Mouse (Mus musculus) c-Kit-negative CD71-positive TER-119-positive erythroid progenitor cells, embryonic 14.5 days (primary cell): ENCODE results near the gene F2.
"Not testable (repeated sequence)": the region's sequence is repeated elsewhere in the genome, so short reads cannot be mapped to it uniquely, and the experiment has no call there.

ENCODE experiments used
- DNase-seq: peaks from one replicate; pipeline ENCODE4 v3.0.0-alpha.2; 2013; ENCODE audit warnings: low read depth, low spot score

Gene F2

DNA sequence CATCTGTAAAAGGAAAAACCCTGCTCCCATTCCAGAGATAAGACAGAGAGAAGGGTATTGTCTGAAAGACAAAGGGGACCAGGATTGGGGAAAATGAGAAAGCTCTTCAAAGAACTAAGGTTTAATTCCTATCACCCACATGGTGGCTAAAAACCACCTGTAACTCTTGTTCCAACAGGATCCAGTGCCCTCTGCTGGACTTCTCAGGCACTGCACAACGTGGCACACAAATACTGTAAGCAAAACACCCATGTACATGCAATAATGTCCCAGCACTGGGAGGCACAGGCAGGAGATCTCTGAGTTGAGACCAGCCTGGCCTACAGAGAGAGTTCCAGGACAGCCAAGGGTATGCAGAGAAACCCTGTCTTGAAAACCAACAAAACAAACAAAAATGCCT, 10.5 kb upstream of the F2 start:
- peak; percentile 47 for DNase-seq

DNA sequence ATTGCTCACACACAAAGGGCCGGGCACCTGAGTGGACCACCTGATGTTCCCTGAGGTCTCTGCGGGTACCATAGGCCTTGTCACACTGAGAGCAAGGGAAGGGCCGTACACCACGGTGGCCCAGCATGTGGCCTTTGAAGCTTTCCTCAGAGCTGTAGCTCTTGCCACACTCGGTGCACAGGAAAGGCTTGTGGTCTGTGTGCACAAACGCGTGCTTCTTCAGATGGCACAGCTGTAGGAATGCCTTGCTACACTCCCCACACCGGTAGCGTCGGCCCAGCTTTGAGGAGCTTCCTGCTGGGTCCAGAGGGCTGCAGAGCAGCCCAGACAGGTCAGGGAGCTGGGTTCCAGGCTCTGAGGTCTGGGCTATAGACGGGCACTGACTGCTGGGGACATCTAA, 9.6 kb upstream of the F2 start:
- DNase-seq, result no peak

DNA sequence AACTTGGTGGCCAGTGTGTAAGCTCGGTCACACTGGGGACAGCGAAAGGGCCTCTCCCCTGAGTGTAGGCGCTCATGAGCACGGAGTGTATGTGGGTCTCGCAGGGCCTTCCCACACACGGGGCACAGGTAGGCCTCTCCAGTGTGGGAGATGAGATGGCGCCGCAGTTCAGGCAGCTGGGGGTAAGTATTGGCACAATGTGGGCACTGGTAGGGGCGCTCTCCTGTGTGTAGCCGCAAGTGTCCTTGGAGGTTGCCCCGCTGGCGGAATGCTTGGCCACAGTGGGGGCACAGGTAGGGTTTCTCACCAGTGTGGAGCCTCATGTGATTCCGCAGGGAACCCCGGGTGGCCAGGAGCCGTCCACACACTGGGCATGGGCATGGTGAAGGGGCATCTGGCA, 9.1 kb upstream of the F2 start:
- no peak for DNase-seq

DNA sequence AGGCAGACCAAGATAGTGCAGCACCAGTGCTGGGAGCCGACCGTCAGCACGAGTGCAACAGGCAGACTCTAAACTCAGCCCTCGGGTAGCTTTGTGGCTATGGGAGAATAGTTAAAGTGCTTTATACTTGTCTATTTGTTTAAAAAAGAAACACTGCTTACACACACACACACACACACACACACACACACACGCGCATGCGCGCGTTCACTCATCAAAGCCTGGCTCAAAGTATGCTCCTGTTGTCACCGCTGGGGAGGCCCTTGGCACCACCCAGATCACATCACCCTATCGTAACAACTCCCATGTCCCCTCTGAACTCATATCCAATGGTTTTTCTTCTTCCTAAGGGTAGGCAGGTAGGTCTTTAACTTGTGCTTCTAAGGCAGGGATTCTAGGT, 7.8 kb upstream of the F2 start:
- DNase-seq, result no peak

DNA sequence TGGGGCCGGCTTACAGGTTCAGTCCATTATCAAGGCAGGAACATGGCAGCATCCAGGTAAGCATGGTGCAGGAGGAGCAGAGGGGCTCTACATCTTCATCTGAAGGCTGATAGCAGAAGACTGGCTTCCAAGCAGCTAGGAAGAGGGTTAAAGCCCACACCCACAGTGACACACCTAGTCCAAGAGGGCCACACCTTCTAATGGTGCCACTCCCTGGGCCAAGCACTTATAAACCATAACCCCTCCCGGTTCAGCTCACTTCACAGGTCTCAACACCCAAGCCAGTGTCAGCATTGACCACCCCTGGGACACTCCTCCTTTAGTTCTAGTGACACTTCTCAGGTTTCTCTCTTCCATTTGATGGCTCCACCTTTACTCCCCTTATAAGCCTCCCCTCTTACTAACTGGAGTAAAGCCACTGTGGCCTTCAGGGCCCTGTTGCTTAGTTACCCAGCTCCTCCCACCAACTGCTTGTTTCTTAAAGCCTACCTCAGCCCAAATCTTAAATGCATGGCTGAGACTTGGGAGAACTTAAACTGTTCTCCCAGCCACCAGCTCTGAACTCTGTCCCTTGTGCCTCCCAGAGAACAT, 6.7 kb upstream of the F2 start:
- DNase-seq, result peak; percentile 59

DNA sequence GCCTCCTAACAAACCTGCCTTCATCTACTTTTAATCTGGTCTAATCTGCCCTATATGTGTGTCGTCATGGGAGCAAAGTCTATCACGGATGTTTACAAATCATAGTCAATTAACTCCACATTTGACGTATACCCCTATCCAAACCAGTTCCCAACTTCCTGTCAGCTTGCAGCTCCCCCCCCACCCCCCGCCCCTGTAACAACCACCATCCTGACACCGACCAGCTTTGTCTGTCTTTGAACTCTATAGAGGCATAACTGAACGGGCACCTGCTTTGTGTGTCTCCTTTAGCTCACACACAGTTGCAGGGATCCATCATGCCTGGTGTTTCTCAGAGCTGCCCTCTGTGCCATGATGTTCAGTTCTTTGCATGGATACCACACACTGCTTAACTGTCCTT, 2.7 kb upstream of the F2 start:
- DNase-seq, result no peak

DNA sequence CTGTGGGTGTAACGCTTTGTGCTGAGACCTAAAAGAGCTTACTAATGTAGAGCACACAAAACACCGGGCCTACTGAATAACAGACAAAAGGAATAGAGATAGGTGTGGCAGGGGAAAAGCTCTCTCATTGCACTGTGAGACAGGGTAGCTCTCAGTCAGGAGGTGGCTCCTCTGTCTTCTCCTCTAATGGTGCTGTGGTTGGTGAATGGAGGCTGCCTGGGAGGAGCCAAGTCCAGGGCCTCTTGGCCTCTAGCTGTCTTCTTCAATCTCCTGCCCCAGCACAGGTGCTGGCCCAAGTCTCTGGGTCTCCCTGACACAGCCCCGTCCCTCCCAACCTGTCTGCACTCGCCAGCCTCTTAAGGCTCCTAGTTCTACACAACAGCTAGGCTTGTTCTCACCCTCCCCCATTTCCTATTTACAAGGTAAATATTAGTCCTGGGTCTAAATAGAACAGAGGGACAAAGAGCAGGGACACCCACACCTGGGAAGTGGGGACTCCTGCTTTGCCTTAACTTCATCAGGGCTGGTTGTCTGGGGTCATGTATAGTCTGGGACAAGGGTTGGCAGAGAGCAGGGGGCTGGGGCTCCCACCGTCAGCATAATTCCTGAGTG, 619 bp upstream of the F2 start:
- no peak for DNase-seq

DNA sequence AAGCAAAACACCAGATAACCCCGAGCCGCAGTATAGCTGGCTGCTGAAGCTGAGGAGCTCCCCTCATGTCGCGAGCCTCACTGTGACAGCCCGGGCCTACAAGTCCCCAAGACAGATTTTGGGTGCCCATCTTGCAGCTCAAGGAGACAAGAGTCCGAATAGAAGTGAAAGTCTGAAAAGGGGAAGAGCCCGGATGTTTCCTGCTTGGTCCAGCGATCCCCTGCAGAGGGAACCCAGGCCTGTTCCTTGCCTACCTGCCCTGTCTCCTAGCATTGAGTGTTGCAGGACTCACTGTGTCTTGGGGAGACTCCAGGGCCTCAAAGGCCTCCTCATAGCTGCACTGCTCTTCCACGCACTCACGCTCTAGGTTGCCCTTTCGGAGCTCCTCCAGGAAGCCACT, 728 bp downstream of the F2 start:
- no peak for DNase-seq

DNA sequence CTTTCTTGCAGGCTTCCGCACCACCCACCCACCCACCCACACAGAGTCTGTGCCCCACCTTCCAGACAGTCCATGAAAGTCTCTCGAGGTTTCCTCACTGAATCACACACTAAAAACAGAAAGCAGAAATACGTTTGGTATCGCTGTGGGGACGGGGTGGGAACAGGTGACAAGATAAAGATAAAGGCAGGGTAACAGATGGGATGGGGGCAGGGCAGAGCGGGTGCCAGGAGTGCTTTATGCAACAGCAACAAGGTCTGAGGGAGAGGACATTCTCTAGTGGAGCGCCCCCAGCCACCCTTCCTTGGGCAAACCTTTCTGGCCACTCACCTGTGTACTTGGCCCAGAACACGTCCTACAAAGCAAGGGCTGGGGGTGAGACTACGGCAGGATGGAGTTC, 1.4 kb downstream of the F2 start:
- DNase-seq, result no peak

DNA sequence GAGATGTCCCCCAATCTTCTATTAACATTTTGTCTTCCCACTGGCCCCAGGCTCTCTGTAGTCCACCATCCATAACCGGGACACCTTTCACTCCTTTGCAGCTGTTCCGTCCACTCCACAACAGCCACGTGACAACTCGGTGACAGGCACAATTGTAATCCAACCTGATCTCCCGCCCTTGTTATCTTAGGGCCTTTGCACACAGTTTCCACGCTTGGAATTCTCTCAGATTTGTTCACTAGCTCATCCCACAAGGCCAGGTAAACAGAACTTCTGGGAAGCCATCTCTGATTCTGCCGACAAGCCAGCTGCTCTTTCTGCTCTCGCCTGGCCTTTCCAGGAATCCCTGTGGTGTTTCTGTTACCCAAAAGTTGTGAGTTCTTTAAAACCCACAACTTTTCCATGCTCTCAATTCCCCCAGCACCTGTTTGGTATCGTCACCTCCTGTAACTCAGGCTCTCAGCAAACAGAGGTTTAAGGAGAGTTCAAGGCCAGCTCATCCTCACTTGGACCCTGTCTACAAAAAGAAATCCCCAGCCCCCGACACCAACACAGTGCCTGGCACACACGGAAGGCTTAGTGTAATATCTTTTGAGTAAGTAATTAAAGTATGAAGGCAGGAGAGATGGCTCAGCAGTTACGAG, 2.8 kb downstream of the F2 start:
- DNase-seq, result no peak

DNA sequence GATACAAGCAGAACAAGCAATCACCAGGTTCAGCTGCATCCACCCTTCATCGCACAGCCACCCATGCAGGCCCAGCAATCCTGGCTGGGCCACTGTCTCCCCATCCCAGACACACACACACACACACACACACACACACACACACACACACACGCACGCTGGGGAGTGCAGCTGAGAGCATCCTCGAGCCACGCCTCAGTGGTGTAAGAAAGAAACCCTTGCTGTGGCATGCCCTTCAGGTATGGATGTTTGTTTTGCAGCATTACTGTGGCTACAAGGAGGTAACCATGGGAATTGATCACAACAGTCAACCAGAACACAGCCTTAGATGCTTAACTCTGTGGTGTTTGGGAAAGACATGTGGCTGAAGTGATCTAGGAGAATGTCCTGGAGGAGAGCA, 3.9 kb downstream of the F2 start:
- no peak for DNase-seq

DNA sequence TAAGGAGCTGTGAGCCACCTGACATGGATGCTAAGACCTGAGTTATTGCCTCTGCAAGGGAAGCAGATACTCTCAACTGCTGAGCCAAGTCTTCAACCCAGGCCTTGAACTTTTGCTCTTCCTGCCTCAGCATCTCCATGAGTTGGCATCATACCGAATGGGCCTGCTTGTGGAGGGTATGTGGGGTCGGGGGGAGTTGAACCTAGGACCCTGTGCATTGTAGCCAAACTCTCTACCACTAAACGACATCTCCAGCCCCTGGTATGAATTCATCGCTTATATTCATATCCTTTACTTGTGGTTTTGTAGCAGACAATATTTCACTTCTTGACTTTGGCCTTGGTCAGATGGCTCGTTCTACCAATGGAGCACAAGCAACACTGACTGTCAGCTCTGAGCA, 4.4 kb downstream of the F2 start:
- no peak for DNase-seq

DNA sequence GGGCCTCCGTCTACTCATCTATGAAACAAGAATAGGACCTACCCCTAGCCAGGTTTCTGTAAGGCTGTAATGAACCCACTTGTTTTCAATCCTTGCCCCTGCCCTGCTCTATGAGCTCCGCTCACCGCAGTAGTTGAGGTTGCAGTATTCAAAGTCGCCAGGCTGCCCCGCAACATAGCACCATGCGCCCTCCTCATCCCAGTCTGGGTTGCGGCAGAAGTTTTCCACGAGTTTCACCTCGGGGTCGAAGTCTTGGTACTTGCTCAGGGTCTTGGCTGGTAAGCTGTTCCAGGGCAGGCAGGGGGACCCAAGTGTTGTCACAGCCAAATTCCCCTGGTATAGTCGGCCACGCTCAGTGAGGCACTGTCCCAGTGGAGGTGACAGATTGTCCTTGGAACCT, 5.8 kb downstream of the F2 start:
- DNase-seq, result no peak

DNA sequence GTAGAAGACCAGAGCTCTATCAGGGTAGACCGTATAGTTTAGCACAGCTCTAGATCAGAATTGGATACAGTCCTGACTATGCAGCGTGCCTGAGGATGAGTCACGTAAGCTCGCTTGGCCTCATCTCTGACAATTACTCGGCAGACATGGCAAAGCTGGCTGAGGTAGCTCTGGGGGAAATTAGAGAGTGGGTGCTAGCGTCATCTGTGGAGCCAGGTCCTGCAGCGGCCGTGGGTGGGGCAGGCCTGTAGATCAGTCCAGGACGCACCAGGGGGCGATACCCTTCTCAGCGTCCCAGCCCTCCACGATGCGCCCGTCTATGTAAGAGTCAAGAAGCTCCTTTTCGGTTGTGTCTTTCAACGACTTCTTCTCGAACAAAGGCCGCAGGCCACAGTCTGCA, 6.5 kb downstream of the F2 start:
- no peak for DNase-seq

DNA sequence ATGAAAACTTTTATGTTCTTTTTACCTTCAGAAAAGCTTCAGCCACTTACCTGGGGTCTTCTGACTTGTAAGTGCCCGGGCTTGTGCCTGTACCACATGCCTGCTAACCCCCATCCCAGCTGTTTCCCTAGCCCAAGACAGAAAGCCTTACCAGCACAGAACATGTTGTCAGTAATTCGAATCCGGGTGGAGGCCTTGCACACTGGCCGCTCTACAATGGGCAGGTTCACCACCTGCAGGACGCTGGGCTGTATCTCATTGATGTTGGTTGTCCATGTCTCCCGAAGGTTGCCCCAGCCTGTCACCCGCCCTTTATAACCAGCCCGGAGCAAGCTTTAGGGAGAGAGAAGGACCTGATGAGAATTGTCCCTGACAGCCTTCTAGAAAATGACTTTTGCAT, 8.0 kb downstream of the F2 start:
- DNase-seq, result no peak

DNA sequence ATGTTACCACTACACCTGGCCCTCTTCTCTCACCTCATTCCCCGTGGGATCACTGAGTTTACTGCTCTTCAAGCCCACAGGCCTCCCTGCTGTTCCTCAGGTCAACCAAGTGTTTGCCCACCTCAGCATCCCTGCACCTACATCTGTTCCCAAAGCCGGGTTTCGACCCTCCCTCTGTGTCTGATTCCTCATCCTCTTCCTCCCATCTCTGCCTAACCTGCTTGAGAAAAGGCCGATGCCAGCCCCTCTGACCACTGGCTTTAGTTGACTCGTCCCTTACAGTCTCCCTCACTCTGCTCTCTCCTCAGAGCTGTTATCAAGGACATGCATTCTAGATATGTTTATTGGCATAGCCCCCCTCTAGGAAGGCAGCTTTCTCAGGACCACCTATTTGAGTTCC, 8.7 kb downstream of the F2 start:
- no peak for DNase-seq

DNA sequence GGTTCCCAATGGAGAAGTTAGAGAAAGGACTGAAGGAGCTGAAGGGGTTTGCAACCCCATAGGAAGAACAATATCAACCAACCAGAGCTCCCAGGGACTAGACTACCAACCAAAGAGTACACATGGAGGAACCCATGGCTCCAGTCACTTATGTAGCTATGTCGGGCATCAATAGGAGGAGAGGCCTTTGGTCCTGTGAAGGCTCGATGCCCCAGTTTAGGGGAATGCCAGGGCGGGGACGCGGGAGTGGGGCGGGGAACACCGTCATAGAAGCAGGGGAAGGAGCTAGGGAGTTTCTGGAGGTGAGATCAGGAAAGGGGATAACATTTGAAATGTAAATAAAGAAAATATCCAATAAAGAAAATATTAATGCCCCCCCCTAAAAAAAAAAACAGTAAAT, 12.8 kb downstream of the F2 start:
- DNase-seq, result not testable (repeated sequence)

DNA sequence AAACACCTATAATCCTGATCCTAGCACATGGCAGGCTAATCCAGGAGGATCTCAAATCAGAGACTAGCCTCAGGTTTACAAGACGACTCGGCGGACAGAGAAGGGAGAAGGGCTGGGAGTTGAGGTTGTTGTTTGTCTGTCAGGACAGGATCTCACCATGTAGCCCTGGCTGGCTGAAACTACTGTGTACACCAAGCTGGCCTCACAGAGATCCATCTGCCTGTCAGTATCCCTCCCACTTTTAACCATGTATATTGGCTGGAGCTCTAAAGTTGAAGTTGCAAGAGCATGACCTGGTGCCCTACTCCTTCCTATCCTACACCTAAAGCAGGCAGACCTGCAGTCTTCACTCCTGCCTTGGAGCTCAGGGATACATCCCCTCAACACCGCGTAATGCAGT, 13.9 kb downstream of the F2 start:
- no peak for DNase-seq

DNA sequence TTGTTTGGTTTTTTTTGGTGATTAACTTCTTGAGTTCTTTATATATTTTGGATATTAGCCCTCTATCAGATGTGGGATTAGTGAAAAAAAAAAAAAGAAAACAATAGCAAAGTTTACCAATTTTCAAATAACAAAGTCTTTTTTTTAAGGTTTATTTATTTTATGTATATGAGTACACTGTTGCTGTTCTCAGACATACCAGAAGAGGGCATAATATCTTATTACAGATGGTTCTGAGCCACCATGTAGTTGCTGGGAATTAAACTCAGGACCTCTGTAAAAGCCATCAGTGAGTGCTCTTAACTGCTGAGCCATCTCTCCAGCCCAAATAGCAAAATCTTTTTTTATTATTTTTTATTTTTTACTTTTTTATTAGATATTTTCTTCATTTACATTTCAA, 26.8 kb downstream of the F2 start:
- DNase-seq, result not testable (repeated sequence)

DNA sequence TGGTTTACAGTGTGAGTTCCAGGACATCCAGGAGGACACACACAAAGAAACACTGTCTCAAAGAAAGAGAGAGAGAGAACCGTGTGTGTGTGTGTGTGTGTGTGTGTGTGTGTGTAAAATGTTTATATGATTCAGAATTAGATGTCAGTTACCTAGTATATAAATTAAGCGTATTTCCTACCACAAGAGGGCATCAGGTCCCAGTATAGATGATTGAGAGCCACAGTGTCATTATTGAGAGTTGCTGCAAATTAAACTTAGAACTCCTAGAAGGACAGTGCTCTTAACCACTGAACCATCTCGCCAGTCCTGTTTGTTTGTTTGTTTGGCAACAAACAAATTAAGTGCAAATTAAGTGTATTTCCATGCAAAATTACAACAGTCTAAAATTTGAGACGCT, 33.8 kb downstream of the F2 start:
- DNase-seq, result no peak

DNA sequence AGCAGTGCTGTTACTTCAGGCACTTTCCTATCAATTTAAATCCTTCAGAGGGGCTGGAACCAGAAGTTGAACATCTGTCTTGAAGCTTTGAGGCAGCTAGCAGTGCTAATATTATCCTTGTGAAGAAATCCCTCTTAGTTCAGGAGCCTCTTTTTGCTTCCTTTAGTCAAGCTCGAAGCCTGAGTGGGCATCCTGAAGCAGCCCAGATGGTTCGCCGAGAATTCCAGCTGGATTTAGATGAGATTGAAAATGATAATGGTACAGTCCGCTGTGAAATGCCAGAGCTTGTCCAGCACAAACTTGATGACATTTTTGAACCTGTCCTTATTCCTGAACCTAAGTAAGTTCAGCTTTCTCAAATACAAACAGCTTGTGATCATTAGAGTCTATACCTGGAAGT, 35.7 kb downstream of the F2 start:
- no peak for DNase-seq

DNA sequence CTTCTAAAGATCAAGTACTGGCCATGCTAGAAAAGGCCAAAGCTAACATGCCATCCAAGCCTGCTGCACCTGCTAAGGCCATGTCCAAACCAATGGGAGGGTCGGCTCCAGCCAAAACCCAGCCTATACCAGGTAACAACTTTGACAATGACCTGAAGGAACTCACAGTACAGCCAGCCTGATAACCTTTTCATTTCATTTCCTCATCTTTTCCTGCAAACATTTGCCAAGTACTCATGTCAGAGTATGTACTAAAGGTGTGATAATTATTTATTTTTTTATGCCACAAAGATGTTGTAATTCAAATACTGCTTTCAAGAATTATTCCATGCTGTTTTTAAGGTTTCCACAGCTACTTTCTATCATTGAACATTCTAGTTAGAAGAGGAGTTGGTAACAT, 50.0 kb downstream of the F2 start:
- DNase-seq, result no peak

DNA sequence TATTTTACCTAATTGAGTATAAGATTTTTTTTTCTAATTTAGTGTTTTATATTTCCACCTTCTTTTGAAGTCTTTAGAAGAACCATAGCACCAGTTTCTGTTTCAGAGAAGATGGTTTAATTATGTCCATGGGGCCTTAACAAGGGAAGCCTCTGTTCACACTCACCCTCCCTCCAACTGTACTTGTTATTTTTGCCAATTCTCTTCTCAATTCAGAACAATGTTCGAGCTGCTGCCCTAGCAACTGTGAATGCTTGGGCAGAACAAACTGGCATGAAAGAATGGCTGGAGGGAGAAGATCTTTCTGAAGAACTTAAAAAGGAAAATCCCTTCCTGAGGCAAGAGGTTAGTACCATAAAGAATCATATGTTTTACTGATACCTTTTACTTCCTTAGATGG, 55.3 kb downstream of the F2 start:
- no peak for DNase-seq
